Mouse (Mus musculus): ENCODE data around the gene Uimc1.

DNA sequence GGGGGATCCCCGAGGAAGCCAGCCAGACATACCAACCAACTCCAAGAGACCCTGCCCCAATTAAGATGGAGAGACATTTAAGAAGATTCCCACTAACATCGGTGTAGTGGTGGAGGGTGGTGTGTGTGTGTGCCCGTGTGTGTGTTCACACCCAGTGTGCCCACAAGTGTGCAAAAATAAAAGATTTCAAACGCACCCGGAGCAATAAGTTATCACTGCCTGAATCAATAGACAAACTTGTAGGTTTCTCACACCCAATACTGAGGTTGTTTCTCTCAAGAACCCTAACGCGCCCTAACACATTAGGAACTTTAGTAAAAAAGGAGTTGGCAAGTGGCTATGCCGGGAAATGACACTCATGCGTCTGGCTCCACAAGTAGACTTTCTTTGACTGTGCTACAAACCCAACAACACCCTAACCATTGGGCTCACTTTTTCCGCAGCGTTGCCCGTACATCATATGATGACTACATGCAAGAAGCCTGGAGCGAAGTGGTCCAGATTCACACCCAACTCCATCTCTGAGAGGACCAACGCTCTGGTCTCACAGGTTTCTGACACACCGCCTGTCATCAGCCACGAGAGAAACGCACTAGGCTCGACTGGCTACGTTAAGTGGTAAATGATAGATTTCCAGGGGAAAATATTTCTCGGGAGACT lies 904 bp downstream of the Uimc1 start:
- TF ChIP-seq POLR2A (IDR thresholded peaks at IDR 0.05; ENCODE audit: insufficient read length, low read depth) (no peak), USF1 (IDR thresholded peaks at IDR 0.05; ENCODE audit: low read depth) (no peak), POLR2AphosphoS2 (IDR thresholded peaks at IDR 0.05; ENCODE audit: insufficient read length, low read depth) (no peak), MYOD1 (IDR thresholded peaks at IDR 0.05; ENCODE audit: control insufficient read depth in 1 of 3, insufficient read length in 2 of 3, low read depth in 2 of 3) (no peak), CEBPB (IDR thresholded peaks at IDR 0.05; ENCODE audit: insufficient read depth, poor library complexity, severe bottlenecking) (no peak), REST (IDR thresholded peaks at IDR 0.05; ENCODE audit: insufficient read depth, insufficient read length) (no peak), E2F4 (IDR thresholded peaks at IDR 0.05; ENCODE audit: insufficient read depth) (no peak), TCF12 (IDR thresholded peaks at IDR 0.05; ENCODE audit: insufficient read depth, poor library complexity, severe bottlenecking) (no peak), MAX (IDR thresholded peaks at IDR 0.05; ENCODE audit: low read depth) (no peak)
